Mouse (Mus musculus): ENCODE measurements at regions not wholly inside any gene's neighbourhood (a gene's known extent, or its start where the extent isn't known, plus 50 kb on each side); places are given as distances from the start of the nearest gene placed in this dataset.

GRCm38 (mm10) chr10:60893810-60894147 is 62.4 kb upstream of the Unc5b start:
- H3K9me3 ChIP-seq (ENCODE audit: control insufficient read depth, low read length): no peaks in the 10 kb centered on the region
- no peaks in the 10 kb centered on the region for H3K4me1 ChIP-seq (replicated peaks; ENCODE audit: control insufficient read depth, insufficient read depth)
- H3K9ac ChIP-seq (ENCODE audit: low read length): no peak overlapping the region
- TF ChIP-seq CTCF (IDR thresholded peaks at IDR 0.05; ENCODE audit: low read depth) (no peak), EP300 (optimal IDR thresholded peaks at IDR 0.05) (no peak)
- H3K27ac ChIP-seq (replicated peaks): no peak overlapping the region
- WGBS: 42% methylated on average over 4 of the region's 4 CpGs
- no peak for ATAC-seq (ENCODE audit: low FRiP score, low TSS enrichment)
- no peak for DNase-seq (ENCODE audit: low spot score)
- no peak overlapping the region for H3K4me2 ChIP-seq (replicated peaks; ENCODE audit: low read depth)
- H3K4me3 ChIP-seq (ENCODE audit: low read depth, low read length): no peak overlapping the region
- H3K36me3 ChIP-seq (ENCODE audit: control insufficient read depth, insufficient read depth, low read length): no peaks in the 10 kb centered on the region
- H3K27me3 ChIP-seq (ENCODE audit: control insufficient read depth, insufficient read depth, low read length): no peaks in the 10 kb centered on the region

GRCm38 (mm10) chr10:60893130-60893809 is 61.9 kb upstream of the Unc5b start:
- Histone ChIP-seq H3K4me3 (ENCODE audit: low read depth, low read length) (no peak overlapping the region), H3K9ac (ENCODE audit: low read length) (no peak overlapping the region), H3K4me1 (replicated peaks; ENCODE audit: control insufficient read depth, insufficient read depth) (no peaks in the 10 kb centered on the region), H3K36me3 (ENCODE audit: control insufficient read depth, insufficient read depth, low read length) (no peaks in the 10 kb centered on the region), H3K9me3 (ENCODE audit: control insufficient read depth, low read length) (no peaks in the 10 kb centered on the region), H3K4me2 (replicated peaks; ENCODE audit: low read depth) (no peak overlapping the region), H3K27me3 (ENCODE audit: control insufficient read depth, insufficient read depth, low read length) (no peaks in the 10 kb centered on the region), H3K27ac (replicated peaks) (no peak overlapping the region)
- WGBS: 54% methylated on average over 22 of the region's 22 CpGs
- TF ChIP-seq EP300 (optimal IDR thresholded peaks at IDR 0.05) (no peak), CTCF (IDR thresholded peaks at IDR 0.05; ENCODE audit: low read depth) (no peak)
- ATAC-seq (ENCODE audit: low FRiP score, low TSS enrichment) (no peak), DNase-seq (ENCODE audit: low spot score) (no peak)

GRCm38 (mm10) chr10:60892730-60893129 is 61.3 kb upstream of the Unc5b start:
- TF ChIP-seq EP300 (optimal IDR thresholded peaks at IDR 0.05) (no peak), CTCF (IDR thresholded peaks at IDR 0.05; ENCODE audit: low read depth) (no peak)
- 28% methylated on average over 4 of the region's 4 CpGs for WGBS

GRCm38 (mm10) chr10:60891476-60892170 is 60.2 kb upstream of the Unc5b start:
- no peak overlapping the region for H3K4me2 ChIP-seq (replicated peaks; ENCODE audit: low read depth)
- 67% methylated on average over 13 of the region's 13 CpGs for WGBS
- DNase-seq (ENCODE audit: low spot score): no peak
- H3K27me3 ChIP-seq (ENCODE audit: control insufficient read depth, insufficient read depth, low read length): no peaks in the 10 kb centered on the region
- no peak overlapping the region for H3K9ac ChIP-seq (ENCODE audit: low read length)
- H3K4me1 ChIP-seq (replicated peaks; ENCODE audit: control insufficient read depth, insufficient read depth): no peaks in the 10 kb centered on the region
- no peak overlapping the region for H3K4me3 ChIP-seq (ENCODE audit: low read depth, low read length)
- ATAC-seq (ENCODE audit: low FRiP score, low TSS enrichment): no peak
- H3K27ac ChIP-seq (replicated peaks): no peak overlapping the region
- TF ChIP-seq CTCF (IDR thresholded peaks at IDR 0.05; ENCODE audit: low read depth) (no peak), EP300 (optimal IDR thresholded peaks at IDR 0.05) (no peak)
- H3K9me3 ChIP-seq (ENCODE audit: control insufficient read depth, low read length): no peaks in the 10 kb centered on the region
- no peaks in the 10 kb centered on the region for H3K36me3 ChIP-seq (ENCODE audit: control insufficient read depth, insufficient read depth, low read length)

More at GRCm38 (mm10) chr10:60892730-60893129, 61.3 kb upstream of the Unc5b start:
- Histone ChIP-seq H3K4me1 (replicated peaks; ENCODE audit: control insufficient read depth, insufficient read depth) (no peaks in the 10 kb centered on the region), H3K27ac (replicated peaks) (no peak overlapping the region), H3K27me3 (ENCODE audit: control insufficient read depth, insufficient read depth, low read length) (no peaks in the 10 kb centered on the region), H3K4me2 (replicated peaks; ENCODE audit: low read depth) (no peak overlapping the region), H3K9me3 (ENCODE audit: control insufficient read depth, low read length) (no peaks in the 10 kb centered on the region), H3K9ac (ENCODE audit: low read length) (no peak overlapping the region), H3K4me3 (ENCODE audit: low read depth, low read length) (no peak overlapping the region), H3K36me3 (ENCODE audit: control insufficient read depth, insufficient read depth, low read length) (no peaks in the 10 kb centered on the region)
- DNase-seq (ENCODE audit: low spot score) (no peak), ATAC-seq (ENCODE audit: low FRiP score, low TSS enrichment) (no peak)

GRCm38 (mm10) chr10:60889792-60890191 is 58.4 kb upstream of the Unc5b start:
- Histone ChIP-seq H3K27me3 (ENCODE audit: control insufficient read depth, insufficient read depth, low read length) (no peaks in the 10 kb centered on the region), H3K4me1 (replicated peaks; ENCODE audit: control insufficient read depth, insufficient read depth) (no peaks in the 10 kb centered on the region), H3K9me3 (ENCODE audit: control insufficient read depth, low read length) (no peaks in the 10 kb centered on the region), H3K36me3 (ENCODE audit: control insufficient read depth, insufficient read depth, low read length) (no peaks in the 10 kb centered on the region), H3K27ac (replicated peaks) (no peak overlapping the region), H3K9ac (ENCODE audit: low read length) (no peak overlapping the region), H3K4me2 (replicated peaks; ENCODE audit: low read depth) (no peak overlapping the region), H3K4me3 (ENCODE audit: low read depth, low read length) (no peak overlapping the region)
- WGBS: 80% methylated on average over 13 of the region's 13 CpGs
- TF ChIP-seq CTCF (IDR thresholded peaks at IDR 0.05; ENCODE audit: low read depth) (no peak), EP300 (optimal IDR thresholded peaks at IDR 0.05) (no peak)
- ATAC-seq (ENCODE audit: low FRiP score, low TSS enrichment): no peak
- no peak for DNase-seq (ENCODE audit: low spot score)

GRCm38 (mm10) chr10:60888541-60888940 is 57.2 kb upstream of the Unc5b start:
- no peak overlapping the region for H3K4me3 ChIP-seq (ENCODE audit: low read depth, low read length)
- no peaks in the 10 kb centered on the region for H3K4me1 ChIP-seq (replicated peaks; ENCODE audit: control insufficient read depth, insufficient read depth)
- DNase-seq (ENCODE audit: low spot score): no peak
- no peak for TF ChIP-seq EP300 (optimal IDR thresholded peaks at IDR 0.05)
- no peak for TF ChIP-seq CTCF (IDR thresholded peaks at IDR 0.05; ENCODE audit: low read depth)
- no peak overlapping the region for H3K4me2 ChIP-seq (replicated peaks; ENCODE audit: low read depth)
- no peak overlapping the region for H3K27ac ChIP-seq (replicated peaks)
- H3K36me3 ChIP-seq (ENCODE audit: control insufficient read depth, insufficient read depth, low read length): no peaks in the 10 kb centered on the region
- no peak for ATAC-seq (ENCODE audit: low FRiP score, low TSS enrichment)
- H3K27me3 ChIP-seq (ENCODE audit: control insufficient read depth, insufficient read depth, low read length): no peaks in the 10 kb centered on the region
- no peak overlapping the region for H3K9ac ChIP-seq (ENCODE audit: low read length)
- no peaks in the 10 kb centered on the region for H3K9me3 ChIP-seq (ENCODE audit: control insufficient read depth, low read length)
- WGBS: 41% methylated on average over 7 of the region's 7 CpGs
